17 mouse cellular contexts compared by ENCODE assay signal in genomic region chr14:62764371-62764770, GRCm38 (mm10). TPM values are rescaled to one million over a fixed set of nuclear protein-coding genes. Genes with fewer than 3 reads are reported as not detected.
DNase-seq lines count a peak whose midpoint lies in the region; ATAC-seq lines count a peak whose summit lies in the region.
"Had no signal": no experiment of that assay in that cellular context is flagged by ENCODE, and none has a peak within 500 bp of the region (broad histone marks: within the 10 kb centered on the region; RNA-seq: fewer than 3 reads in every experiment).

No protein-coding gene starts in this region.

- no peak for ATAC-seq in CD4-positive, CD25-positive, alpha-beta regulatory T cell, adult 4 months
- ATAC-seq in kidney, embryonic 15.5 days (replicated peaks; ENCODE audit: low FRiP score): no peak
- ATAC-seq: intestine, embryonic 15.5 days had no signal

- DNase-seq in CD4-positive, CD25-positive, alpha-beta regulatory T cell, adult 2 months (ENCODE audit: low read depth, low spot score): peak; percentile 17
- DNase-seq in kidney, adult 9 months: peak; percentile 18
- peak; percentile 20 to 24 for DNase-seq in thymus, postnatal 36 days
- DNase-seq in thymus, postnatal 4 days: no peak
- no peak for DNase-seq in adrenal gland, adult 2 months
- no peak for DNase-seq in right cerebral cortex, postnatal 10 days (ENCODE audit: low spot score in 2 of 2)
- DNase-seq: adrenal gland, adult 8-10 months; cerebellum, adult 9-10 months; embryo, embryonic 11 days; gastrocnemius, postnatal 36 days; heart, postnatal 10 days had no signal

- WGBS in kidney, embryonic 15.5 days: 84% methylated on average over 5 of the region's 5 CpGs

- no peaks in the 10 kb centered on the region for H3K27me3 ChIP-seq in kidney, embryonic 15.5 days
- H3K27me3 ChIP-seq: embryonic facial prominence, embryonic 15.5 days; hindbrain, embryonic 13.5 days; intestine, embryonic 15.5 days; limb, embryonic 15.5 days had no signal

- no peak overlapping the region for H3K4me2 ChIP-seq in kidney, embryonic 15.5 days
- H3K4me2 ChIP-seq: embryonic facial prominence, embryonic 15.5 days; hindbrain, embryonic 13.5 days; intestine, embryonic 15.5 days; limb, embryonic 15.5 days had no signal

- H3K36me3 ChIP-seq in kidney, embryonic 15.5 days: no peaks in the 10 kb centered on the region
- H3K36me3 ChIP-seq: embryonic facial prominence, embryonic 15.5 days; hindbrain, embryonic 13.5 days; intestine, embryonic 15.5 days; limb, embryonic 15.5 days had no signal

- H3K27ac ChIP-seq in kidney, embryonic 15.5 days: no peak overlapping the region
- H3K27ac ChIP-seq: embryonic facial prominence, embryonic 15.5 days; hindbrain, embryonic 13.5 days; intestine, embryonic 15.5 days; limb, embryonic 15.5 days had no signal

- H3K4me3 ChIP-seq in kidney, embryonic 15.5 days (replicated peaks): no peak overlapping the region
- H3K4me3 ChIP-seq: embryonic facial prominence, embryonic 15.5 days; hindbrain, embryonic 13.5 days; intestine, embryonic 15.5 days; limb, embryonic 15.5 days had no signal

- H3K9ac ChIP-seq in kidney, embryonic 15.5 days: no peak overlapping the region
- H3K9ac ChIP-seq: embryonic facial prominence, embryonic 15.5 days; hindbrain, embryonic 13.5 days; intestine, embryonic 15.5 days; limb, embryonic 15.5 days had no signal

- peaks cover 3% of the 10 kb centered on the region for H3K4me1 ChIP-seq in kidney, embryonic 15.5 days
- H3K4me1 ChIP-seq: intestine, embryonic 15.5 days had no signal

- no peaks in the 10 kb centered on the region for H3K9me3 ChIP-seq in kidney, embryonic 15.5 days (replicated peaks)
- H3K9me3 ChIP-seq: embryonic facial prominence, embryonic 15.5 days; intestine, embryonic 15.5 days; limb, embryonic 15.5 days had no signal

RNA-seq across cellular contexts. Expression of gene Ints6, which starts 3.4 kb away (rescaled TPM):
- polyA plus RNA-seq in CD4-positive, CD25-positive, alpha-beta regulatory T cell, adult 4 months (2017; shearing (Covaris generic)): 10 to 100 TPM; 17.1 to 26.8 TPM
- 19.5 and 21.9 TPM in 2 replicates for polyA plus RNA-seq in kidney, embryonic 15.5 days (2015; fragmentation: Nextera tagmentation; extraction: Ambion mirVana)
- 10 to 100 TPM; 42.6 to 60.3 TPM for total RNA-seq in adrenal gland, adult 2 months (2021)
- 13.5 and 16.2 TPM in 2 replicates for polyA plus RNA-seq in adrenal gland, adult 2 months (2012; rRNA removed)

Comparison
In these comparisons a context has a peak if more than half of its experiments do, and no peak if none do; other contexts are left out.
1. DNase-seq: peak in CD4-positive, CD25-positive, alpha-beta regulatory T cell, adult 2 months (single experiment), kidney, adult 9 months (single experiment) and thymus, postnatal 36 days (2 of 2); none in thymus, postnatal 4 days (single experiment), adrenal gland, adult 2 months (single experiment) and right cerebral cortex, postnatal 10 days (0 of 2).